Mouse (Mus musculus) stomach, embryonic 15.5 days (tissue): ENCODE results near the gene Gm11541. TPM values are rescaled to one million over a fixed set of nuclear protein-coding genes. Genes with fewer than 3 reads are reported as not detected.

Experiments used
- ATAC-seq: fragments of 200-750 bp; cut with Nextera tagmentation; 2 replicates; pipeline ENCODE4 v1.8.0; 2017; ENCODE audit warnings: low read depth, moderate number of reproducible peaks, moderate TSS enrichment; ENCODE audit not compliant: insufficient read depth, low FRiP score
- H3K27ac ChIP-seq: fragments of 300-500 bp; sonication (generic); 2 replicates; pipeline ENCODE4 v1.5.1; 2015; ENCODE audit warnings: mild to moderate bottlenecking, inconsistent platforms
- H3K27me3 ChIP-seq: fragments of 300-500 bp; sonication (generic); replicated peaks from 2 replicates; pipeline ENCODE4 v1.6.1; 2015; ENCODE audit warnings: inconsistent platforms
- H3K36me3 ChIP-seq: fragments of 300-500 bp; sonication (generic); 2 replicates; pipeline ENCODE4 v1.6.1; 2015; ENCODE audit warnings: inconsistent platforms
- H3K4me1 ChIP-seq: fragments of 300-500 bp; sonication (generic); 2 replicates; pipeline ENCODE4 v1.6.1; 2015; ENCODE audit warnings: inconsistent platforms
- H3K4me2 ChIP-seq: fragments of 300-500 bp; sonication (generic); 2 replicates; pipeline ENCODE4 v1.6.1; 2015; ENCODE audit warnings: mild to moderate bottlenecking, inconsistent platforms
- H3K4me3 ChIP-seq: fragments of 300-500 bp; sonication (generic); replicated peaks from 2 replicates; pipeline ENCODE4 v1.5.1; 2015; ENCODE audit warnings: inconsistent platforms
- H3K9ac ChIP-seq: fragments of 300-500 bp; sonication (generic); 2 replicates; pipeline ENCODE4 v1.6.1; 2015; ENCODE audit warnings: inconsistent platforms
- H3K9me3 ChIP-seq: fragments of 300-500 bp; sonication (generic); 2 replicates; pipeline ENCODE4 v1.6.1; 2016; ENCODE audit warnings: inconsistent platforms
- WGBS: fragments of 180-500 bp; shearing (Covaris S2); methylation state at CpG from one replicate; pipeline ENCODE4 v1.1.7; 2015; 5-methylcytosine and 5-hydroxymethylcytosine counted together
- polyA plus RNA-seq: library from polyadenylated mRNA; unstranded; fragments of >200 nt; fragmentation: Nextera tagmentation; extraction: Ambion mirVana; gene quantifications from 2 replicates; pipeline ENCODE4 v1.2.1, GENCODE M21; 2015

Gene Gm11541
- polyA plus RNA-seq: 0.74 and 1.2 TPM in 2 replicates

DNA sequence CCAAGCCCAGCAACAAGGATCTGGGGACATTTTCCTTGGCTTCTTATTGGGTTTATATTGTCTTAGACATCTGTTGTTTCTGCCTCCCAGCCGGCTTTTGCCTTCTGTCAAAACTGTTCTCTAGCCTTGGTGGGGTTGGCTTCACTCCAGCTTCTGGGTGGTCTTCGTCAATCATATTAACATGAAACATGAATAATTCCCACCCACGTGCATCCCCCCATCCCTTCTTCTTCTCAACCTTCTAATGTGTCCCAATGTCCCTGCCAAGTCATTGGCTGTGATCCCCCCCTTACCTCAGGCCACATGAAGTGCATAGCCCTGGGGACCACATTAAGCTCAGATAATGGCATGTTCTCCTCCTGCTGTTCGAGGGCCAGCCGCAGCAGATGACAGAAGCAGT, at the start of gene Gm11541:
Gene Gm11541, minus strand, starts transcription at position 28 of the 400 bp plus-strand sequence.
- H3K4me1 ChIP-seq: peaks cover 14% of the 10 kb centered on the region
- H3K4me2 ChIP-seq: no peak within 1 kb of the TSS
- H3K9ac ChIP-seq: no peak within 1 kb of the TSS
- H3K36me3 ChIP-seq: no peaks in the 10 kb centered on the region
- WGBS: 57% methylated on average over 5 of the region's 5 CpGs
- H3K9me3 ChIP-seq: no peaks in the 10 kb centered on the region
- peak within 1 kb of the TSS; percentile 38 for H3K27ac ChIP-seq
- H3K4me3 ChIP-seq: no peak within 1 kb of the TSS
- H3K27me3 ChIP-seq: no peaks in the 10 kb centered on the region
- ATAC-seq: no peak

DNA sequence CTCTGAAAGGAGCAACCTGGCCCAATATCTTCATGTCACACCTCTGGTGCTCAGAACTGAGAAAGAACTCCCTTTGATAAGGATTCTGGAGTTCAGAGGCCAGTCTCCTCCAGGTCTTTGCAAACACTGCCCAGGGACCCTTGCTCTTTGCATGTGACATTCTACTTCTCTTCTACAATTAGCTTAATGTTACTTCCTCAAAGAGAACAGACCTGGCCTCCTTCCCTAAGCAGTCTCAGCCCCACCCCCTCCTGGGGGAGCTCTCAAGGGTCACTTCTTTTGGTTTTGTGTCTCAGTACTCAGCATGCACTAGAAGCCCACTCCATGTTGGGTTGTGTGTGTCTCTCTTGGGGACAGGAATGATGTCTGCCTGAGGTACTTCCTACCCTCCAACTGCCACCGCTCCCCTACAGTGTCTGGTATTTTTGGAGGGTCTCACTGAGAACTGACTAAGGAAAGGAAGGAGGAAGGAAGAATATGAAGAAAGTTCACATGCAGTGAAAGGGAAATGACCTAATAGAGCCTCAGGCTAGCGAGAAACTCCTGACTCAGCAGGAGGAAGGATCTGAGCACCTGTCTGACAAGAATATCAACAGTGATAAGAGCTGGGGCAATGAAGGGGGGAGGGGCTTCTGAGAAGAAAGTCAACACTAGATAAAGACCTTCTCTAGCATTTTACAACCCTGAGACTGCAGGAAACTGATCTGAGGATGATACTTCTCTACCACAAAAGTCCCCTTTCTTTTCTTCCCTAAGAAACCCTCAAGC, 48.8 kb upstream of the Gm11541 start:
- Histone ChIP-seq H3K9ac (no peak overlapping the region), H3K4me2 (no peak overlapping the region), H3K36me3 (no peaks in the 10 kb centered on the region), H3K27ac (no peak overlapping the region), H3K27me3 (no peaks in the 10 kb centered on the region), H3K4me3 (no peak overlapping the region), H3K9me3 (no peaks in the 10 kb centered on the region), H3K4me1 (no peaks in the 10 kb centered on the region)
- WGBS: 37% methylated on average over 2 of the region's 2 CpGs
- peak; percentile 27 for ATAC-seq

DNA sequence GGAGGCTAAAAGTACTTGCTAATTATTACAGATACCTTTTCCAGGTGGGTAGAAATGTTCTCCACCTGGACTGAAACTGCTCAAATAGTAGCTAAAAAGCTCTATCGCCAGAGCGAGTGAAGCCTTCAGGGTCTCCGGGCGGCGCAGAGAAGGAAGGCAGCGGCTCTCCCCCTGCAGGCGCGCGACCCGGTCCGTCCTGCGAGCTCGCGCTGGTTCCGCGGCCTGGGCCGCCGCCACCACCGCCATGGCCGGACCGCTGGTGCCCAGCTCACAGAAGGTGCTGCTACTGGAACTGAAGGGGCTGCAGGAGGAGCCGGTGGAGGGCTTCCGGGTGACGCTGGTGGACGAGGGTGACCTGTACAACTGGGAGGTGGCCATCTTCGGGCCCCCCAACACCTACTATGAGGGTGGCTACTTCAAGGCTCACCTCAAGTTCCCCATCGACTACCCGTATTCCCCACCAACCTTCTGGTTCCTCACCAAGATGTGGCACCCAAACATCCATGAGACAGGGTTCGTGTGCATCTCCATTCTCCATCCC, 37.5 kb upstream of the Gm11541 start, which contains the start of gene Cdc34b:
Gene Cdc34b, plus strand, starts transcription at position 51 of the 541 bp plus-strand sequence.
- no peaks in the 10 kb centered on the region for H3K9me3 ChIP-seq
- H3K27ac ChIP-seq: no peak within 1 kb of the TSS
- no peaks in the 10 kb centered on the region for H3K4me1 ChIP-seq
- no peak within 1 kb of the TSS for H3K9ac ChIP-seq
- no peak within 1 kb of the TSS for H3K4me2 ChIP-seq
- no peaks in the 10 kb centered on the region for H3K36me3 ChIP-seq
- no peak for ATAC-seq
- H3K27me3 ChIP-seq: no peaks in the 10 kb centered on the region
- H3K4me3 ChIP-seq: no peak within 1 kb of the TSS
- WGBS: 79% methylated on average over 29 of the region's 29 CpGs

DNA sequence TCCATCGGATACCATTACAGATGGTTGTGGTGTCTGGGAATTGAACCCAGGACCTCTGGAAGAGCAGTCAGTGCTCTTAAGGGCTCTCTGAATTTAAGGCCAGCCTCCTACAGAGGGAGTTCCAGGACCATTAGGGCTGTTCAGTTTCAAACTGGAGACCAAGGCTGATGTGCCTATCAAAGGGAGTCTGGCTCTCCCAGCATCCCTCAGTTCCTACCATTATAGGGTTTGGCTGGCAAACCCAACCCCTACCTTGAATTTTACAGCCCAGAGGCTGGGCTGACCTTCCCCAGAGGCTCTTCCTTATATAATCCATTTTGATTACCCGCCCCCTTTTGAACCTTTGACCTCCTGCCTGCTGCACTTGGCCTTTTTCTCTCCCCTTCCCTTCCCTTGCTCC, 31.4 kb upstream of the Gm11541 start:
- Histone ChIP-seq H3K9ac (no peak overlapping the region), H3K27ac (no peak overlapping the region), H3K9me3 (no peaks in the 10 kb centered on the region), H3K4me3 (no peak overlapping the region), H3K4me2 (no peak overlapping the region), H3K27me3 (no peaks in the 10 kb centered on the region), H3K4me1 (no peaks in the 10 kb centered on the region), H3K36me3 (no peaks in the 10 kb centered on the region)
- ATAC-seq: no peak
- WGBS: 70% methylated on average over 2 of the region's 2 CpGs

DNA sequence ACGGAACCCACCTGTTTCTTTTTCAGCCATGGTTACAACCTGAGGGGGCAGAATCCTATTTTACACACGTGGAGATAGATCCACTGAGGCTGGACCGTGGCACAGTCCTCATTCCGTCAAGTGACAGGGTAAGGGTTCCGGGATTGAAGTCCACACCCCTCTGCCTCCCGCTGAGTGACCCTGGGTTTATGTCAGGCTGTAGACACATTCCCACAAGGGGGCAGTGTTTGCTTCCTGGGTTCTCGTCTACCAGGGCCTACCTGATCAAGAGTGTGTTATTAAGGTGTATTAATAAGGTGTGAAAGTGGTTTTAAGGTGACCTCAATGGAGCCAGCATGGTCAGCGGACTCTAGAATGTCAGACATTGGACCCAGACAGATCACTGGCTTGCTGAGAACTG, 28.5 kb upstream of the Gm11541 start:
- H3K4me3 ChIP-seq: no peak overlapping the region
- no peaks in the 10 kb centered on the region for H3K27me3 ChIP-seq
- no peak overlapping the region for H3K9ac ChIP-seq
- 0 out of 2 replicates have a peak overlapping the region, but pooled peaks have one; percentile 3 for H3K4me2 ChIP-seq
- no peaks in the 10 kb centered on the region for H3K9me3 ChIP-seq
- H3K27ac ChIP-seq: no peak overlapping the region
- ATAC-seq: peak; percentile 31; the same call in 1 of the 2 replicates
- H3K4me1 ChIP-seq: no peaks in the 10 kb centered on the region
- 38% methylated on average over 8 of the region's 8 CpGs for WGBS
- no peaks in the 10 kb centered on the region for H3K36me3 ChIP-seq

DNA sequence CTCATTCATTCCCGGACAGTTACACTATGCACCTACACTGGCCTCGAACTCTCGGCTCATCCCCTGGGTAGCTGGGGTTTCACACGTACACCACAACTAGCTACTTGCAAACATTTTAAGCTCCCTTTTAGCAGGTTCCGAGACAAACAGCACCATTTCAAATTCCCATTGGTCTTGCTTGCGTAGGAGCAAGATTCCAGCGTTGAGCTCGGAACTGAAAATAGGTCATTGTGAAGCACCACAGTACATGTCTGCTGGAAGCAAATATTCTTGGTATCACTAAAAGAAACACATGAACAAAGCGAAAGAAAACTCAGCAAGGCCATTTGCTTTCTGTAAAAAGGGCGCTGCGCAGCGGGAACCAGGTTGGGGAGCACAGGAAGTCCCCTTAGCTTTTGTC, 26.9 kb upstream of the Gm11541 start:
- Histone ChIP-seq H3K36me3 (no peaks in the 10 kb centered on the region), H3K27ac (no peak overlapping the region), H3K27me3 (no peaks in the 10 kb centered on the region), H3K9me3 (no peaks in the 10 kb centered on the region), H3K4me3 (no peak overlapping the region), H3K9ac (no peak overlapping the region), H3K4me1 (no peaks in the 10 kb centered on the region), H3K4me2 (no peak overlapping the region)
- WGBS: 85% methylated on average over 12 of the region's 12 CpGs
- ATAC-seq: no peak

DNA sequence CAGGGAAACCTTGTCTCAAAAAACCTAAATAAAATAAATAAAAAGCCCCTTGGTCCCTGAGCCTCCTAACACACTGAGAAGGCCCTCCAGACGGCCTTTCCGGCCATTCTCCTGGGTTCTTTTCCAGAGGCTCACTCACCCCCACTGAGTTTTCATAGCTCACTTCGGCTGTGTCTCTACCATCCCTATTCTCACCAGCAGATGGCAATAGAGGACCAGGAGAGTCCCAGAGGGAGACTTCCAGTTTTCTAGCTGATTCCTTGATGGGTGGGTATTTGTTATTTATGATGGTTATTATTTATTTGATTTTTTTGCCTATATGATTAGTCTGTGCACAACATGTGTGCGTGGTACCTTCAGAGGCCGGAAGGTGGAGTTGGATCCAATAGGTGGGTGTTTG, 26.0 kb upstream of the Gm11541 start:
- no peaks in the 10 kb centered on the region for H3K9me3 ChIP-seq
- 22% methylated on average over 5 of the region's 5 CpGs for WGBS
- no peaks in the 10 kb centered on the region for H3K27me3 ChIP-seq
- no peak overlapping the region for H3K4me3 ChIP-seq
- H3K4me2 ChIP-seq: no peak overlapping the region
- H3K4me1 ChIP-seq: no peaks in the 10 kb centered on the region
- H3K27ac ChIP-seq: no peak overlapping the region
- peak; percentile 30; the same call in 1 of the 2 replicates for ATAC-seq
- no peak overlapping the region for H3K9ac ChIP-seq
- H3K36me3 ChIP-seq: no peaks in the 10 kb centered on the region

DNA sequence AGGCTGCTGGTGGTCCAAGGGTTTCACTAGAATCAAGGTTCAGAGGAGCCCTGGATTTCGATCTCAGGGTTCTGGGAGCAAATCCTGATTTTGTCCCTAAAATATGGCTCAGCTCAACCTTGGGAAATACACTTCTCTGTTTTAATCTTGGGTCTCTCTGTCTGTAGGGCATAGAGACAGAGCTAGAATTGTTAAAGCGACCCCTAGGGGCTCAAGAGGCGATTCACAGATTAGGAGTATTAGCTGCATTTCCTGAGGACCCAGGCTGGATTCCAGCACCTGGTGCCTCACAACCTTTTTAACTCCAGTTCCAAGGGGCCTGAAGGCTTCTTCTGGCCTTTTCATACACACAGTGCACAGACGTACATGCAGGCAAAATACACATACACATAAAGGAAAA, 25.3 kb upstream of the Gm11541 start:
- WGBS: 29% methylated on average over 4 of the region's 4 CpGs
- no peak overlapping the region for H3K27ac ChIP-seq
- no peak overlapping the region for H3K4me2 ChIP-seq
- no peaks in the 10 kb centered on the region for H3K4me1 ChIP-seq
- no peak for ATAC-seq
- no peaks in the 10 kb centered on the region for H3K36me3 ChIP-seq
- H3K9ac ChIP-seq: no peak overlapping the region
- H3K9me3 ChIP-seq: no peaks in the 10 kb centered on the region
- H3K27me3 ChIP-seq: no peaks in the 10 kb centered on the region
- no peak overlapping the region for H3K4me3 ChIP-seq

DNA sequence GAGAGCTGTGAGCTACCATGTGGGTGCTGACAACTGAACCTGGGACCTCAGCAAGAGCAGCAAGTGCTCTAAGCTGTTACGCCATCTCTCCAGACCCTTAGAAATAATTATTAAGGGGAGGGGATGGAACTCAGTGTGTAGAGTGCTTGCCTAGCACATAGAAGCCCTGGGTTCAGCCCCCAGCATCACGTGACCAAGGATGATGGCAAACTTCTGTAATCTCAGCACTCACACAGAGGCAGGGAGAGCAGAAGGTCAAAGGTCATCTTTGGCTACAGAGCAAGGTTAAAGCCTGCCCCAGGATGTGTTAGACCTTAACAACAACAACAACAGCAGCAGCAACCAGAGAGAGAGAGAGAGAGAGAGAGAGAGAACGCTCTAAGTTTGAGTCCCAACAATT, 24.2 kb upstream of the Gm11541 start:
- H3K36me3 ChIP-seq: no peaks in the 10 kb centered on the region
- no peak overlapping the region for H3K27ac ChIP-seq
- H3K4me2 ChIP-seq: no peak overlapping the region
- H3K27me3 ChIP-seq: no peaks in the 10 kb centered on the region
- no peak overlapping the region for H3K9ac ChIP-seq
- WGBS: 68% methylated on average over 3 of the region's 3 CpGs
- no peak overlapping the region for H3K4me3 ChIP-seq
- no peaks in the 10 kb centered on the region for H3K9me3 ChIP-seq
- ATAC-seq: no peak
- no peaks in the 10 kb centered on the region for H3K4me1 ChIP-seq

DNA sequence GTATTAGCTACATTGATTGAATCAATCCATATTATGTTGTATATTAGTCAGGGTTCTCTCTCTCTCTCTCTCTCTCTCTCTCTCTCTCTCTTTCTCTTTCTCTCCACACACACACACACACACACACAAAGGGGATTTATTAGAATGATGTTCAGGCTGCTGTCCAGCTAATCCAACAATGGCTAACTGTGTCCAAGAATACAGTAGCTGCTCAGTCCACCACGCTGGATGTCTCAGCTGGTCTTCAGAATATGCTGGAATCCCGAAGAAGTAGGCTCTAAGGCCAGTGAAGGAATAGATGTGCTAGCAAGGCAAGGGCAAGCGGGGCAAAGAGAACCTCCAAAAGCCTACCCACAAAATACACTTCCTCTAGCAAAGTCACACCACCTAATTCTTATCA, 23.0 kb upstream of the Gm11541 start:
- WGBS: 88% methylated on average over 3 of the region's 3 CpGs
- Histone ChIP-seq H3K27ac (no peak overlapping the region), H3K4me2 (no peak overlapping the region), H3K36me3 (no peaks in the 10 kb centered on the region), H3K4me1 (no peaks in the 10 kb centered on the region), H3K4me3 (no peak overlapping the region), H3K9me3 (no peaks in the 10 kb centered on the region), H3K27me3 (no peaks in the 10 kb centered on the region), H3K9ac (no peak overlapping the region)
- ATAC-seq: no peak

DNA sequence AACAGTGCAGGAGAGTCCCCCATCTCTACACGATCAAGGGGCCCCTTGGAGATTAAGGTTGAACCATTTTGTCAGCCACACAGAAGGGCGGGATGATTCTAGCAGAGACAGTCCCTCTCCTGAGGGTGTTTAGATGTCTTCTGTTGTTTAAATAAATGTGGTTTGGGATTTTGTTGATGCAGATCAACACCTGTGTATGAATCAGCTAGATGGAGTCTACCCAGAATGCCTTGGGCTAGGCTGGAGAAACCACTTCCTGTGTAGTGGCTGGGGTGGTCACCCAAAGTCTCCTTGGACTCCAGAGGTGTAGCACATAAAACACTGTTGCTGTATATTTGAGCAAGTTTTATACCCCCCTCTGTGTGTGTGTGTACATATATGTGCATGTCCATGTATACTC, 14.9 kb upstream of the Gm11541 start:
- Histone ChIP-seq H3K36me3 (no peaks in the 10 kb centered on the region), H3K27me3 (no peaks in the 10 kb centered on the region), H3K27ac (no peak overlapping the region), H3K4me1 (peaks cover 7% of the 10 kb centered on the region; the same call in 1 of the 2 replicates), H3K9me3 (no peaks in the 10 kb centered on the region), H3K9ac (no peak overlapping the region), H3K4me3 (no peak overlapping the region), H3K4me2 (no peak overlapping the region)
- 75% methylated on average over 2 of the region's 2 CpGs for WGBS
- ATAC-seq: no peak

DNA sequence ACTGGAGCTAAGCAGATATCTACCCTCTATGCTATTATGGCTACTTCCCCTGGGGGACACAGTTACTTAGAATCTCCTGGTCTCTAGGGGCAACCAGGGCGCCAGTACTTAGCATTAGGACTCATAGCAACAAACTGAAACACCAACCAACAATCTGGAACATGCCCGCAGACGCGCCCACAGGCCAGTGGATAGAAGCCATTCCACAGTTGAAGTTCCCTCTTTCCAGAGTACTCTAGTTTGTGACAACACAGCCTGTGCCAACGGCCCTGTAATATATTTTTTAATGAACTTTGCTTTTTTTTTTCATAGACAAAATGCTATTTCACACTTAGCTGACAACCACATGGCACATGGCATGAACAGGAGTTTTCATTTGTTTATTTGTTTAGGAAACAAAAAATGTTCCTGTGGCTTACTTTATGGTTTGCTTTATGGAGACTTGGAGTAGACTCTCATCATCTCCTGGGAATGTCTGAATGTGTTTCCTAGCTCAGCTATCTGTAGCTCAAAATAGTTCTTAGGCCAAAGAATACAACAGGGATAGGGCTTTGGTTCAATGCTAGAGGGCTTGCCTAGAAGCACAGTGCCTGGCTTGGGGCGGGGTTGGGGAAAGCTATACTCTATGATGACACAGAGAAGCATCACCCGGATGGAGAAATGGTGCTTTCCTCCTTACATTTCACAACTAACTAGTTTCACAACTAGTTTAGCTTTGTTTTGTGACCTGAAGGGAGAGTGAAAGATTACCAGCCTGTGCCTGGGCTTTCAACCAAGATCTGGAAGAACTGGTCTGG, 14.0 kb upstream of the Gm11541 start:
- Histone ChIP-seq H3K36me3 (no peaks in the 10 kb centered on the region), H3K9ac (no peak overlapping the region), H3K4me1 (peaks cover 12% of the 10 kb centered on the region; the same call in 1 of the 2 replicates), H3K27ac (no peak overlapping the region), H3K27me3 (no peaks in the 10 kb centered on the region), H3K4me3 (no peak overlapping the region), H3K4me2 (no peak overlapping the region), H3K9me3 (no peaks in the 10 kb centered on the region)
- ATAC-seq: no peak
- WGBS: 88% methylated on average over 7 of the region's 7 CpGs
